Mouse (Mus musculus) olfactory bulb, adult 2 months (tissue): ENCODE data around the gene Lrmda.

Experiments
- CTCF ChIP-seq: fragments of 200-500 bp; IDR thresholded peaks from 2 replicates; pipeline ENCODE4 v1.5.1; 2012; ENCODE audit warnings: low read depth, mild to moderate bottlenecking, low read length, moderate library complexity; ENCODE audit not compliant: insufficient read depth
- POLR2A ChIP-seq: fragments of 200-500 bp; IDR thresholded peaks from 2 replicates; pipeline ENCODE4 v1.6.1; 2012; ENCODE audit warnings: mild to moderate bottlenecking, low read depth, low read length, moderate library complexity; ENCODE audit not compliant: insufficient read depth

DNA sequence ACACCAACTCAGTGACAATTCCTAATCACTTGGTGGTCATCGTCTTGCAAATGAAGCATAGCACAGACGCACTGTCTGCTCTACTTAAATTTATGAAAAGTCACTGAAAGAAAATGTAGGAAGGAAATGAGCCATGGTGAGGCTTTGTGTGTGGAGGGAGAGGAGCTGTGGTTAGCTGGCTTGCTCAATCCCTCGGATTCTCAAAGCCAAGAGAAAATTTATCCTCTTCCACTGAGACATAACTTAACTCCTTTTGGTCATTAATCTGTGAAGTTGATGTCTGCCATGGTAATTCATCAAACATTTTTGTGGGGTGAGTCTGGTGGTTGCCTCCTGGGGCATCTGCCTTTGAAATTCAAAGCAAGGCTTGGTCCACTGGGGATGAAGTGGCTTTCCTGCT, 867.7 kb downstream of the Lrmda start:
- TF ChIP-seq CTCF (no peak), POLR2A (no peak)
